Mouse (Mus musculus) heart, postnatal 0 days (tissue): ENCODE results near the gene Tlx2.

Experiments
- CTCF ChIP-seq: IDR thresholded peaks from 2 replicates; pipeline ENCODE4 v1.5.1; 2016; ENCODE audit warnings: antibody characterized with exemption, control low read depth, low read depth
- EP300 ChIP-seq: IDR thresholded peaks from 2 replicates; pipeline ENCODE4 v1.6.1; 2016; ENCODE audit warnings: antibody characterized with exemption, low read depth

GRCm38 (mm10) chr6:83034463-83035055 is 35.5 kb downstream of the Tlx2 start:
- TF ChIP-seq CTCF (no peak), EP300 (no peak)
